8 mouse cellular contexts compared by ENCODE assay signal in the genomic region with DNA sequence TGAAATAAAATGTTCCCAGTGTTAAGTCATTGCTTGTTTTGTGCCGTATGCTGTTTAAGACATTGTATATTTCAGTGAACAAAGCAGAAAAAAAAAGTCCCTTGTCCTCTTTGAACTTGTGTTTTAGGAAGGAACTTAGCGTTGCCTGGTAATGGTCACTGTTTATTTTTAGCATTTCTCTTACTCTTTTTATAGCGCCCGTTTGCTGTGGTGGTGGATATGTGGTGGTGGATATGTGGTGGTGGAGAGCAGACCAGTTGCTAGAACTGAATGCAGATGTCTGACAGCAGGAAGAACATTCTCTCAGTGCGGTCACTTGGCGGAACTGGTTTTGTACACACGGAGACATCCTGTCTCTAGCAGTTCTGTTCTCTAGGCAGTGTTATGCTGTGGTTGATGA. TPM values are rescaled to one million over a fixed set of nuclear protein-coding genes. Genes with fewer than 3 reads are reported as not detected.
DNase-seq lines count a peak whose midpoint lies in the region; ATAC-seq and TF ChIP-seq lines count a peak whose summit lies in the region.

No protein-coding gene starts in this region.

- H3K36me3 ChIP-seq in intestine, postnatal 0 days (ENCODE audit: control insufficient read depth, insufficient read depth) = peaks cover 28% of the 10 kb centered on the region
- H3K36me3 ChIP-seq in hindbrain, embryonic 14.5 days (replicated peaks; ENCODE audit: control insufficient read depth, insufficient read depth) = peaks cover 53% of the 10 kb centered on the region
- H3K36me3 ChIP-seq in hindbrain, embryonic 10.5 days = peaks cover 67% of the 10 kb centered on the region

- no peak overlapping the region for H3K27ac ChIP-seq in intestine, postnatal 0 days (ENCODE audit: low read depth, low read length)
- no peak overlapping the region for H3K27ac ChIP-seq in hindbrain, embryonic 14.5 days
- H3K27ac ChIP-seq in hindbrain, embryonic 10.5 days = no peak overlapping the region

- no peak overlapping the region for H3K9ac ChIP-seq in intestine, postnatal 0 days (ENCODE audit: low read depth, low read length)
- no peak overlapping the region for H3K9ac ChIP-seq in hindbrain, embryonic 14.5 days

- 0 out of 2 replicates have a peak, but pooled peaks have one; percentile 17 for TF ChIP-seq CTCF in intestine, postnatal 0 days (IDR thresholded peaks at IDR 0.05; ENCODE audit: low read depth)

- no peaks in the 10 kb centered on the region for H3K9me3 ChIP-seq in intestine, postnatal 0 days (ENCODE audit: control insufficient read depth)
- H3K9me3 ChIP-seq in hindbrain, embryonic 14.5 days (ENCODE audit: control insufficient read depth, low read length) = no peaks in the 10 kb centered on the region
- no peaks in the 10 kb centered on the region for H3K9me3 ChIP-seq in hindbrain, embryonic 10.5 days

- 57% methylated on average over 7 of the region's 7 CpGs for WGBS in intestine, postnatal 0 days
- WGBS in hindbrain, embryonic 14.5 days = 87% methylated on average over 7 of the region's 7 CpGs
- whole genome bisulfite sequencing in hindbrain, embryonic 10.5 days = 92% methylated on average over 7 of the region's 7 CpGs

- H3K4me3 ChIP-seq in intestine, postnatal 0 days (ENCODE audit: low read depth, low read length) = no peak overlapping the region
- H3K4me3 ChIP-seq in hindbrain, embryonic 14.5 days (replicated peaks; ENCODE audit: low read length) = no peak overlapping the region
- no peak overlapping the region for H3K4me3 ChIP-seq in hindbrain, embryonic 10.5 days

- peak; percentile 28 for DNase-seq in kidney, postnatal 10 days
- DNase-seq in kidney, adult 18-20 months = no peak
- DNase-seq in brain, adult 2 months (ENCODE audit: low read depth, low spot score) = peak; percentile 54
- DNase-seq in monocyte, adult 2 months (ENCODE audit: low read depth in 1 of 2, low spot score in 2 of 2) = peak; percentile 21 to 34
- no peak for DNase-seq in hindbrain, embryonic 14.5 days (ENCODE audit: low spot score)
- no peak for DNase-seq in hindbrain, embryonic 10.5 days (ENCODE audit: low spot score)
- no peak for DNase-seq in cerebellum, postnatal 14 days

- H3K4me1 ChIP-seq in intestine, postnatal 0 days (replicated peaks; ENCODE audit: control insufficient read depth, insufficient read depth, low read length) = no peaks in the 10 kb centered on the region
- H3K4me1 ChIP-seq in hindbrain, embryonic 14.5 days (replicated peaks; ENCODE audit: control insufficient read depth, insufficient read depth, low read length) = no peaks in the 10 kb centered on the region
- no peaks in the 10 kb centered on the region for H3K4me1 ChIP-seq in hindbrain, embryonic 10.5 days (replicated peaks)

- no peak for ATAC-seq in intestine, postnatal 0 days
- no peak for ATAC-seq in hindbrain, embryonic 14.5 days (ENCODE audit: low FRiP score)

- no peaks in the 10 kb centered on the region for H3K27me3 ChIP-seq in intestine, postnatal 0 days (replicated peaks; ENCODE audit: control insufficient read depth, insufficient read depth, low read length)
- H3K27me3 ChIP-seq in hindbrain, embryonic 14.5 days (ENCODE audit: control insufficient read depth, insufficient read depth, low read length) = no peaks in the 10 kb centered on the region
- H3K27me3 ChIP-seq in hindbrain, embryonic 10.5 days (ENCODE audit: insufficient read depth, poor library complexity, severe bottlenecking) = no peaks in the 10 kb centered on the region

- H3K4me2 ChIP-seq in intestine, postnatal 0 days (replicated peaks; ENCODE audit: low read depth) = no peak overlapping the region
- no peak overlapping the region for H3K4me2 ChIP-seq in hindbrain, embryonic 14.5 days (replicated peaks)

RNA-seq across cellular contexts. Expression of gene Cops4, which starts 8.1 kb away (rescaled TPM):
- 76.9 and 77.6 TPM in 2 replicates for polyA plus RNA-seq in intestine, postnatal 0 days (2015; fragmentation: Nextera tagmentation; extraction: Ambion mirVana)
- polyA plus RNA-seq in hindbrain, embryonic 14.5 days (2014; fragmentation: Nextera tagmentation; extraction: Ambion mirVana) = 189 and 190 TPM in 2 replicates
- polyA plus RNA-seq in hindbrain, embryonic 10.5 days (2016; fragmentation: Nextera tagmentation; extraction: Ambion mirVana) = 224 and 228 TPM in 2 replicates

RNA-seq across cellular contexts. Expression of gene Lin54, which starts 25.7 kb away (rescaled TPM):
- polyA plus RNA-seq in intestine, postnatal 0 days (2015; fragmentation: Nextera tagmentation; extraction: Ambion mirVana) = 7.0 and 7.9 TPM in 2 replicates
- polyA plus RNA-seq in hindbrain, embryonic 14.5 days (2014; fragmentation: Nextera tagmentation; extraction: Ambion mirVana) = 9.0 and 9.9 TPM in 2 replicates
- 13.0 and 15.5 TPM in 2 replicates for polyA plus RNA-seq in hindbrain, embryonic 10.5 days (2016; fragmentation: Nextera tagmentation; extraction: Ambion mirVana)

RNA-seq across cellular contexts. Expression of gene Plac8, which starts 45.9 kb away (rescaled TPM):
- 1,517 and 1,527 TPM in 2 replicates for polyA plus RNA-seq in intestine, postnatal 0 days (2015; fragmentation: Nextera tagmentation; extraction: Ambion mirVana)
- 0.60 and 1.4 TPM in 2 replicates for polyA plus RNA-seq in hindbrain, embryonic 14.5 days (2014; fragmentation: Nextera tagmentation; extraction: Ambion mirVana)
- 4.8 and 6.7 TPM in 2 replicates for polyA plus RNA-seq in hindbrain, embryonic 10.5 days (2016; fragmentation: Nextera tagmentation; extraction: Ambion mirVana)

Comparison
In these comparisons a context has a peak if more than half of its experiments do, and no peak if none do; other contexts are left out.
1. DNase-seq: peak in kidney, postnatal 10 days (single experiment), brain, adult 2 months (single experiment) and monocyte, adult 2 months (2 of 2); none in kidney, adult 18-20 months (single experiment), hindbrain, embryonic 14.5 days (single experiment), hindbrain, embryonic 10.5 days (single experiment) and cerebellum, postnatal 14 days (0 of 2).
2. RNA of gene Plac8, which starts 45.9 kb away (polyA plus RNA-seq): 1,517 to 1,527 TPM in intestine, postnatal 0 days; 4.8 to 6.7 TPM in hindbrain, embryonic 10.5 days and 0.60 to 1.4 TPM in hindbrain, embryonic 14.5 days; every median in the first group is over 100 times any median in the second.